Mouse (Mus musculus) lung, embryonic 14.5 days (tissue): ENCODE data around the gene Ifit2. TPM values are rescaled to one million over a fixed set of nuclear protein-coding genes. Genes with fewer than 3 reads are reported as not detected.

Source experiments
- ATAC-seq: fragments of 200-750 bp; cut with Nextera tagmentation; 2 replicates; pipeline ENCODE4 v1.8.0; 2017; ENCODE audit warnings: mild to moderate bottlenecking, moderate TSS enrichment, moderate library complexity; ENCODE audit not compliant: insufficient read depth
- DNase-seq: peaks from one replicate; pipeline ENCODE4 v3.0.0-alpha.2; 2015
- H3K27ac ChIP-seq: fragments of 300-500 bp; sonication (generic); 2 replicates; pipeline ENCODE4 v1.5.1; 2014; ENCODE audit warnings: low read depth, mild to moderate bottlenecking, moderate library complexity
- H3K27me3 ChIP-seq: fragments of 300-500 bp; sonication (generic); 2 replicates; pipeline ENCODE4 v1.6.1; 2014; ENCODE audit warnings: low read length, control low read depth; ENCODE audit not compliant: insufficient read depth
- H3K36me3 ChIP-seq: fragments of 300-500 bp; sonication (generic); 2 replicates; pipeline ENCODE4 v1.6.1; 2014; ENCODE audit warnings: control low read depth; ENCODE audit not compliant: insufficient read depth
- H3K4me1 ChIP-seq: fragments of 300-500 bp; sonication (generic); 2 replicates; pipeline ENCODE4 v1.6.1; 2014; ENCODE audit warnings: antibody characterized with exemption, control low read depth; ENCODE audit not compliant: insufficient read depth
- H3K4me2 ChIP-seq: fragments of 300-500 bp; sonication (generic); 2 replicates; pipeline ENCODE4 v1.6.1; 2014; ENCODE audit warnings: mild to moderate bottlenecking
- H3K4me3 ChIP-seq: fragments of 300-500 bp; sonication (generic); 2 replicates; pipeline ENCODE4 v1.5.1; 2014; ENCODE audit warnings: low read depth, low read length
- H3K9ac ChIP-seq: fragments of 300-500 bp; sonication (generic); 2 replicates; pipeline ENCODE4 v1.6.1; 2014
- H3K9me3 ChIP-seq: fragments of 300-500 bp; sonication (generic); 2 replicates; pipeline ENCODE4 v1.6.1; 2016; ENCODE audit warnings: low read depth, low read length, control low read depth
- CTCF ChIP-seq: IDR thresholded peaks from 2 replicates; pipeline ENCODE4 v1.5.1; 2016; ENCODE audit warnings: antibody characterized with exemption, low read depth
- WGBS: fragments of 180-500 bp; shearing (Covaris S2); extraction: QIAGEN DNeasy Blood & Tissue Kit; methylation state at CpG from one replicate; pipeline ENCODE4 v1.1.7; 2014; 5-methylcytosine and 5-hydroxymethylcytosine counted together
- polyA plus RNA-seq: library from polyadenylated mRNA; unstranded; fragments of >200 nt; fragmentation: Nextera tagmentation; extraction: Ambion mirVana; gene quantifications from 2 replicates; pipeline ENCODE4 v1.2.1, GENCODE M21; 2014

The Ifit2 gene
- 15.5 and 15.9 TPM in 2 replicates for polyA plus RNA-seq

DNA sequence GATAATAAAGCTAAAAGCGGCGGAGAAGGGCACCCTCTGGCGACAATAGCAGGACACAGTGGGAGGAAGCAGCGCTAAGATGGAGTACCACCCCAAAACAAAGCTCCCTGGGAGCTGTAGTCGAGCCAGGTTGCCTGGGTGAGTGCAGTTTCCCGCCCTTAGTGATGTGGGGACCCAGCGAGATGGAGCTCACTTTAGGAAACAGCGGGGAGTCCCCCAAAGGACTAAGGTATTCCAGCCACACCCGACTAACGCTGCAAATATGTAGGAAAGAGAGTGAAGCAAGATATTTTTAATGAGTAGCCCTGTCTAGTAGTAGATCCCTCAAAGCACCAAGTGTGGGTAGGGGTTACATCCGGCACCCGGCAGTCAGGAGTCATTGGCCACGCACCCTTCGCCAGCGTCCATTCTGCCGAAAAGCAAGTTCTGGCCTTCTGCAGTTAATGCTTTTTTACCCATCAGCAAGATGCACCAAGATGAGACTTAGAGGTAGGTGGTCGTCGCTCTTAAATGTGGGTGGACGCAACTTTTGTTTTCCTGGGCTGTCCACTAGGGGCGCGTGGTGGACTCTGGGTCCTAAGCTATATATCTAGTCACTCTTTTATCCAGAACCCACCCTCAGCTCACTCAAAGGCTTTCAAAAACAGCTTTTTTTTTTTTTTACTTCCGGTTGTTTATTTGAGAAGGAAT, at the start of gene Ifit2:
Gene Ifit2 (plus strand): TSS at position 161 of the 690 bp plus-strand sequence.
- peak within 1 kb of the TSS; percentile 82 for H3K27ac ChIP-seq
- peak; percentile 80 for TF ChIP-seq CTCF
- ATAC-seq, result peak; percentile 97
- H3K9me3 ChIP-seq, result no peaks in the 10 kb centered on the region
- peak within 1 kb of the TSS; percentile 66 for H3K4me2 ChIP-seq
- WGBS, result under 1% methylated on average over 22 of the region's 22 CpGs
- H3K4me3 ChIP-seq, result peak within 1 kb of the TSS; percentile 45
- H3K27me3 ChIP-seq, result no peaks in the 10 kb centered on the region
- DNase-seq, result peak; percentile 93
- peaks cover 10% of the 10 kb centered on the region; the same call in 1 of the 2 replicates for H3K4me1 ChIP-seq
- peak within 1 kb of the TSS; percentile 35; the same call in 1 of the 2 replicates for H3K9ac ChIP-seq
- no peaks in the 10 kb centered on the region for H3K36me3 ChIP-seq

DNA sequence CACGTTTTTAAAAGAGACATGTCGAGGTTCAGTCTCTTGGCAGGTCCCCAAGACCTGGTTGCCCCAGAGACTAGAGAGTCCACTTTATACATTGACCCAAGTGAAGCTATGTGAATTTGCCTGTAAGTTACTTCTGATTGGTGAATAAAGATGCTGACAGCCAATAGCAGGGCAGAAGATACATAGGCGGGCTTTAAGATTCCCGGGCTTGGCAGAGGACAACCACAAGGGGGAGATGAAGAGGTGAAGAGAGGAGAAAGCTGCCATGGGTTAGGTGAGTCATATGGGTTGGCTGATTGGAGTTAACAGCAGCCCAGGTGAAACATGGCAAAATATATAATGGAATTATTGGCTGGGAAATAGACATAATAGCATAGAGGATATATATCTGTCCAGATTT, 49.7 kb upstream of the Ifit2 start:
- no peak overlapping the region for H3K4me2 ChIP-seq
- H3K27me3 ChIP-seq, result no peaks in the 10 kb centered on the region
- no peak overlapping the region for H3K27ac ChIP-seq
- no peaks in the 10 kb centered on the region for H3K4me1 ChIP-seq
- ATAC-seq (peak; percentile 75), DNase-seq (peak; percentile 82)
- TF ChIP-seq CTCF, result peak; percentile 79
- WGBS, result 41% methylated on average over 4 of the region's 4 CpGs
- no peak overlapping the region for H3K4me3 ChIP-seq
- peaks cover 4% of the 10 kb centered on the region; the same call in 1 of the 2 replicates for H3K36me3 ChIP-seq
- no peaks in the 10 kb centered on the region for H3K9me3 ChIP-seq
- no peak overlapping the region for H3K9ac ChIP-seq

- TF ChIP-seq CTCF, result no peak
- Histone ChIP-seq H3K4me3 (no peak overlapping the region), H3K9me3 (no peaks in the 10 kb centered on the region), H3K36me3 (peaks cover 20% of the 10 kb centered on the region; the same call in 1 of the 2 replicates), H3K27me3 (no peaks in the 10 kb centered on the region), H3K4me2 (no peak overlapping the region), H3K4me1 (no peaks in the 10 kb centered on the region), H3K27ac (no peak overlapping the region), H3K9ac (no peak overlapping the region)
- WGBS, result 78% methylated on average over 12 of the region's 12 CpGs
- no peak for ATAC-seq
- no peak for DNase-seq
These were observed 45.3 kb upstream of the Ifit2 start for GRCm38 (mm10) chr19:34505161-34505721.

- Histone ChIP-seq H3K27ac (no peak overlapping the region), H3K4me1 (no peaks in the 10 kb centered on the region), H3K27me3 (no peaks in the 10 kb centered on the region), H3K9me3 (no peaks in the 10 kb centered on the region), H3K9ac (no peak overlapping the region), H3K36me3 (peaks cover 17% of the 10 kb centered on the region; the same call in 1 of the 2 replicates), H3K4me3 (no peak overlapping the region), H3K4me2 (no peak overlapping the region)
- 58% methylated on average over 5 of the region's 5 CpGs for WGBS
- DNase-seq (no peak), ATAC-seq (no peak)
- TF ChIP-seq CTCF, result no peak
These were observed 39.8 kb upstream of the Ifit2 start for GRCm38 (mm10) chr19:34510717-34511116.

DNA sequence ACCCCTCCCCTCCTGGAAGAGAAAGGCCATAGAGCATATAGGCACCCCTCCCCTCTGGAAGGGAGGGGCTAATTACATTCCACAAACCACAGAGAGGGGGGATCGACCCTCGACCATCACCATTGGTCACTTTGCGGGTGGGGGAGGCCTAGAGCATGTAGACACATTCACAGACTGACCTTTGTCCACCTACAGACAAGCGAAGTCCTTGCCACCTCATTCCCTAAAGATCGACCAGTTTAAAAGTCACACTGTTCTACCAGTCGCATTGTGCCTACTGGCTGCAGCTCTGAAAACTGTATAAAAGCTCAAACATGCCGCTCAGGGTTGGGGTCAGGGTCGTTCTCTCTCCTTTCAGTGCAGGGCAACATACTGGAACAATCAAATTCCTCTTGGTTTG, 39.0 kb upstream of the Ifit2 start:
- Histone ChIP-seq H3K27me3 (no peaks in the 10 kb centered on the region), H3K36me3 (peaks cover 12% of the 10 kb centered on the region; the same call in 1 of the 2 replicates), H3K4me3 (no peak overlapping the region), H3K4me2 (no peak overlapping the region), H3K9me3 (no peaks in the 10 kb centered on the region), H3K9ac (no peak overlapping the region), H3K4me1 (no peaks in the 10 kb centered on the region), H3K27ac (no peak overlapping the region)
- no peak for TF ChIP-seq CTCF
- DNase-seq (no peak), ATAC-seq (no peak)
- WGBS, result 50% methylated on average over 8 of the region's 8 CpGs

GRCm38 (mm10) chr19:34515681-34516080, 34.8 kb upstream of the Ifit2 start:
- DNase-seq, result no peak
- no peak for ATAC-seq
- no peak overlapping the region for H3K27ac ChIP-seq
- WGBS, result 75% methylated on average over 3 of the region's 3 CpGs
- no peak overlapping the region for H3K4me3 ChIP-seq
- no peak overlapping the region for H3K9ac ChIP-seq
- peaks cover 8% of the 10 kb centered on the region; the same call in 1 of the 2 replicates for H3K36me3 ChIP-seq
- H3K9me3 ChIP-seq, result no peaks in the 10 kb centered on the region
- no peak overlapping the region for H3K4me2 ChIP-seq
- H3K4me1 ChIP-seq, result no peaks in the 10 kb centered on the region
- H3K27me3 ChIP-seq, result no peaks in the 10 kb centered on the region
- TF ChIP-seq CTCF, result no peak

DNA sequence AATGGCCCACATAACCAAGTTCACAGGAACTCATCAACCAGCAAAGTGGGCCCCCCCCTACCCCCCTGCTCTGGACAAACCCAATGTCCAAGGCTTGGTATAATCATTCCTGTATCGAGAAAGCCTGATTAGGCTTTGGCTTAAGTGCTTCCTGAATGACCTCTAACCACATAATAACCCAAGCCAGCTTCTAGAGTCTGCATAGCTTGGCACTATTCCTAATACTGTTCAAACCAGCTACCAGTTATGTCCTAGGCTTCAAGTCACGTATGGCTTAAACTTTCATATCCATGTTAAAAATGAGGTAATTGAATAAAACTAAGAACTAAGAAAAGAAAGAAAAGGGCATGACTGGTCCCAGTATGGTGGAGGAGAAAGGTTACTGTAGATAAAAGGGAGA, 34.1 kb upstream of the Ifit2 start:
- H3K4me2 ChIP-seq, result no peak overlapping the region
- no peaks in the 10 kb centered on the region for H3K4me1 ChIP-seq
- ATAC-seq (no peak), DNase-seq (no peak)
- H3K4me3 ChIP-seq, result no peak overlapping the region
- H3K9me3 ChIP-seq, result no peaks in the 10 kb centered on the region
- TF ChIP-seq CTCF, result no peak
- no peak overlapping the region for H3K27ac ChIP-seq
- no peak overlapping the region for H3K9ac ChIP-seq
- H3K36me3 ChIP-seq, result peaks cover 8% of the 10 kb centered on the region; the same call in 1 of the 2 replicates
- H3K27me3 ChIP-seq, result no peaks in the 10 kb centered on the region
- 84% methylated on average over 2 of the region's 2 CpGs for WGBS
